Mouse (Mus musculus): ENCODE measurements around the gene Igflr1. TPM values are rescaled to one million over a fixed set of nuclear protein-coding genes. Genes with fewer than 3 reads are reported as not detected.

The Igflr1 gene
- polyA plus RNA-seq, 1 experiment from 2014 or later, result 3.5 TPM

- Histone ChIP-seq H3K9me3 (ENCODE audit: control insufficient read depth, low read length) (no peaks in the 10 kb centered on the region), H3K27ac (replicated peaks; ENCODE audit: low read depth, low read length) (no peak overlapping the region), H3K4me2 (ENCODE audit: low read depth, severe bottlenecking) (no peak overlapping the region), H3K27me3 (ENCODE audit: control insufficient read depth, insufficient read depth, low read length) (no peaks in the 10 kb centered on the region), H3K4me1 (ENCODE audit: control insufficient read depth, insufficient read depth, low read length) (no peaks in the 10 kb centered on the region), H3K36me3 (ENCODE audit: control insufficient read depth, insufficient read depth, low read length) (no peaks in the 10 kb centered on the region), H3K4me3 (ENCODE audit: low read depth, low read length) (no peak overlapping the region), H3K9ac (ENCODE audit: low read length) (no peak overlapping the region)
- ATAC-seq (ENCODE audit: insufficient number of reproducible peaks, low FRiP score, low TSS enrichment, low read depth) (no peak), DNase-seq (ENCODE audit: low spot score) (peak; percentile 68)
- 33% methylated on average over 8 of the region's 8 CpGs for WGBS
Observed at GRCm38 (mm10) chr7:30607706-30608309, 42.6 kb downstream of the Igflr1 start.

GRCm38 (mm10) chr7:30608476-30608875, 43.2 kb downstream of the Igflr1 start:
- H3K4me3 ChIP-seq (ENCODE audit: low read depth, low read length), result no peak overlapping the region
- no peaks in the 10 kb centered on the region for H3K4me1 ChIP-seq (ENCODE audit: control insufficient read depth, insufficient read depth, low read length)
- no peaks in the 10 kb centered on the region for H3K9me3 ChIP-seq (ENCODE audit: control insufficient read depth, low read length)
- no peaks in the 10 kb centered on the region for H3K36me3 ChIP-seq (ENCODE audit: control insufficient read depth, insufficient read depth, low read length)
- no peak overlapping the region for H3K9ac ChIP-seq (ENCODE audit: low read length)
- H3K27me3 ChIP-seq (ENCODE audit: control insufficient read depth, insufficient read depth, low read length), result no peaks in the 10 kb centered on the region
- no peak overlapping the region for H3K27ac ChIP-seq (replicated peaks; ENCODE audit: low read depth, low read length)
- H3K4me2 ChIP-seq (ENCODE audit: low read depth, severe bottlenecking), result no peak overlapping the region
- 51% methylated on average over 16 of the region's 16 CpGs for WGBS
- DNase-seq (ENCODE audit: low spot score), result no peak
- ATAC-seq (ENCODE audit: insufficient number of reproducible peaks, low FRiP score, low TSS enrichment, low read depth), result no peak

- no peaks in the 10 kb centered on the region for H3K36me3 ChIP-seq (ENCODE audit: control insufficient read depth, insufficient read depth, low read length)
- H3K27ac ChIP-seq (replicated peaks; ENCODE audit: low read depth, low read length), result no peak overlapping the region
- H3K9ac ChIP-seq (ENCODE audit: low read length), result no peak overlapping the region
- H3K4me1 ChIP-seq (ENCODE audit: control insufficient read depth, insufficient read depth, low read length), result no peaks in the 10 kb centered on the region
- 54% methylated on average over 7 of the region's 7 CpGs for WGBS
- H3K27me3 ChIP-seq (ENCODE audit: control insufficient read depth, insufficient read depth, low read length), result no peaks in the 10 kb centered on the region
- H3K4me3 ChIP-seq (ENCODE audit: low read depth, low read length), result no peak overlapping the region
- DNase-seq (ENCODE audit: low spot score) (no peak), ATAC-seq (ENCODE audit: insufficient number of reproducible peaks, low FRiP score, low TSS enrichment, low read depth) (no peak)
- H3K9me3 ChIP-seq (ENCODE audit: control insufficient read depth, low read length), result no peaks in the 10 kb centered on the region
- no peak overlapping the region for H3K4me2 ChIP-seq (ENCODE audit: low read depth, severe bottlenecking)
Observed at GRCm38 (mm10) chr7:30610043-30610442, 44.8 kb downstream of the Igflr1 start.

- DNase-seq (ENCODE audit: low spot score), result no peak
- Histone ChIP-seq H3K27me3 (ENCODE audit: control insufficient read depth, insufficient read depth, low read length) (no peaks in the 10 kb centered on the region), H3K9me3 (ENCODE audit: control insufficient read depth, low read length) (no peaks in the 10 kb centered on the region), H3K4me2 (ENCODE audit: low read depth, severe bottlenecking) (no peak within 1 kb of the TSS), H3K4me3 (ENCODE audit: low read depth, low read length) (no peak within 1 kb of the TSS), H3K36me3 (ENCODE audit: control insufficient read depth, insufficient read depth, low read length) (peaks cover 4% of the 10 kb centered on the region; the same call in 1 of the 2 replicates), H3K9ac (ENCODE audit: low read length) (no peak within 1 kb of the TSS), H3K27ac (replicated peaks; ENCODE audit: low read depth, low read length) (no peak within 1 kb of the TSS), H3K4me1 (ENCODE audit: control insufficient read depth, insufficient read depth, low read length) (no peaks in the 10 kb centered on the region)
- no peak for ATAC-seq (ENCODE audit: insufficient number of reproducible peaks, low FRiP score, low TSS enrichment, low read depth)
- 47% methylated on average over 8 of the region's 8 CpGs for WGBS
Observed at GRCm38 (mm10) chr7:30612654-30613402, 47.6 kb downstream of the Igflr1 start, which contains the start of gene Upk1a. TSS of gene Upk1a (minus strand) at chr7:30612847.

DNA sequence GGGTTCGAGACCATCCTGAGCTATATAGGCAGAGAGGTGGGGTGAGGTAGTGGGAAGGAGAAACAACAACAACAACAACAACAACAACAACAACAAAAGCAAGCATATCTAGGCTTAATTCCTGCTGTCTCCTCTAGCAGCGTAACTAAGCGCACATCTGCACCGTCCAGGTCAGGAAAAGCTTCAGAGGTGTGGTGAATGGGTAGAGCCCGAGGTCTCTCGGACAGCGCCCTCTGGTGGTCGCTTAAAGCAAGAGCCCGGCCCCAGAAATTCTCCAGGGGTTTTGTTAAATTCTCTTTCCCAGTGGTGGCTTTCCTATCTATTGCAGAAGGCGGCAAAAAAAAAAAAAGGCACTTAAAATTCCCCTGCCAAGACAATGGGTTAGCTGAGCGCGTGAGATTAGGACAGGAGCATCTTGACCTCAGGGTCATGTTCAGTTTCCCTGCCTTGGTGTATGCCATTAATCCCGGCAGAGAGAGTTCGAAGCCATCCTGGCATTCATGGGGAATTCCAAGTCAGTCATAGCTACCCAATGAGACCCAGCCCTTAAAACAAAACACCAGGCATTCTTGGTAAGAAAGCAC, 48.4 kb downstream of the Igflr1 start:
- no peak overlapping the region for H3K4me3 ChIP-seq (ENCODE audit: low read depth, low read length)
- no peak overlapping the region for H3K9ac ChIP-seq (ENCODE audit: low read length)
- H3K4me2 ChIP-seq (ENCODE audit: low read depth, severe bottlenecking), result no peak overlapping the region
- peaks cover 6% of the 10 kb centered on the region; the same call in 1 of the 2 replicates for H3K36me3 ChIP-seq (ENCODE audit: control insufficient read depth, insufficient read depth, low read length)
- 25% methylated on average over 14 of the region's 14 CpGs for WGBS
- H3K9me3 ChIP-seq (ENCODE audit: control insufficient read depth, low read length), result no peaks in the 10 kb centered on the region
- peak; percentile 77 for DNase-seq (ENCODE audit: low spot score)
- H3K27ac ChIP-seq (replicated peaks; ENCODE audit: low read depth, low read length), result no peak overlapping the region
- no peaks in the 10 kb centered on the region for H3K27me3 ChIP-seq (ENCODE audit: control insufficient read depth, insufficient read depth, low read length)
- no peaks in the 10 kb centered on the region for H3K4me1 ChIP-seq (ENCODE audit: control insufficient read depth, insufficient read depth, low read length)
- no peak for ATAC-seq (ENCODE audit: insufficient number of reproducible peaks, low FRiP score, low TSS enrichment, low read depth)

DNA sequence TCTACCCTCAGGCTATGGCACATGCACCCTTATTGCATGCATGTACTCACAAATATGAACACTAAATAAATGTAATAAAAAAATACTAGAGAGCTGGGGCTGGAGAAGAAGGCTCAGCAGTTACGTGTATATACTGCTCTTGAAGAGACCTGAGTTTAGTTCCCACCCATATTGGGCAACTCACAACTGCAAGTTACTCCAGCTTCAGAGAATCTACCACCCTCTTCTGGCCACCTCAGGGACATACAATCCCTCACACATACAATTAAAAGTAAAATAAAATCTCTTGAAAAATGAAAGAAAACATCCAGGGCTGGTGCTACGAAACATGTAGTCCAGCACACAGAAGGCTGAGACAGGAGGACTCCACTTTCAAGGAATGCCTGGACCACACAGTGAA, 49.2 kb downstream of the Igflr1 start:
- no peak overlapping the region for H3K9ac ChIP-seq (ENCODE audit: low read length)
- ATAC-seq (ENCODE audit: insufficient number of reproducible peaks, low FRiP score, low TSS enrichment, low read depth) (no peak), DNase-seq (ENCODE audit: low spot score) (no peak)
- no peak overlapping the region for H3K27ac ChIP-seq (replicated peaks; ENCODE audit: low read depth, low read length)
- WGBS, result 82% methylated on average over 2 of the region's 2 CpGs
- no peaks in the 10 kb centered on the region for H3K9me3 ChIP-seq (ENCODE audit: control insufficient read depth, low read length)
- no peak overlapping the region for H3K4me3 ChIP-seq (ENCODE audit: low read depth, low read length)
- no peaks in the 10 kb centered on the region for H3K4me1 ChIP-seq (ENCODE audit: control insufficient read depth, insufficient read depth, low read length)
- peaks cover 12% of the 10 kb centered on the region for H3K36me3 ChIP-seq (ENCODE audit: control insufficient read depth, insufficient read depth, low read length)
- H3K4me2 ChIP-seq (ENCODE audit: low read depth, severe bottlenecking), result no peak overlapping the region
- H3K27me3 ChIP-seq (ENCODE audit: control insufficient read depth, insufficient read depth, low read length), result no peaks in the 10 kb centered on the region

GRCm38 (mm10) chr7:30615049-30615760, 50.0 kb downstream of the Igflr1 start:
- H3K4me3 ChIP-seq (ENCODE audit: low read depth, low read length), result no peak overlapping the region
- no peak overlapping the region for H3K9ac ChIP-seq (ENCODE audit: low read length)
- H3K4me2 ChIP-seq (ENCODE audit: low read depth, severe bottlenecking), result no peak overlapping the region
- no peak overlapping the region for H3K27ac ChIP-seq (replicated peaks; ENCODE audit: low read depth, low read length)
- H3K4me1 ChIP-seq (ENCODE audit: control insufficient read depth, insufficient read depth, low read length), result no peaks in the 10 kb centered on the region
- H3K9me3 ChIP-seq (ENCODE audit: control insufficient read depth, low read length), result no peaks in the 10 kb centered on the region
- 52% methylated on average over 5 of the region's 5 CpGs for WGBS
- peaks cover 13% of the 10 kb centered on the region for H3K36me3 ChIP-seq (ENCODE audit: control insufficient read depth, insufficient read depth, low read length)
- H3K27me3 ChIP-seq (ENCODE audit: control insufficient read depth, insufficient read depth, low read length), result no peaks in the 10 kb centered on the region
- ATAC-seq (ENCODE audit: insufficient number of reproducible peaks, low FRiP score, low TSS enrichment, low read depth), result peak; percentile 37; the same call in 1 of the 2 replicates
- no peak for DNase-seq (ENCODE audit: low spot score)
